Mouse (Mus musculus): ENCODE data around the gene Tep1. TPM values are rescaled to one million over a fixed set of nuclear protein-coding genes. Genes with fewer than 3 reads are reported as not detected.

Tep1 gene
- polyA plus RNA-seq, 1 experiment from 2014 or later: 4.5 TPM

Other genes starting within 250 kb of the Tep1 start
- gene Olfr745, start 231.2 kb downstream of the Tep1 start, polyA plus RNA-seq (2016; fragmentation: Nextera tagmentation; extraction: Ambion mirVana): 0.14 TPM in 1 of 2 replicates, not detected in the other
- not detected in 2 replicates for gene Olfr746, start 223.5 kb downstream of the Tep1 start, polyA plus RNA-seq (2016; fragmentation: Nextera tagmentation; extraction: Ambion mirVana)
- not detected in 2 replicates for gene Olfr747, start 177.4 kb downstream of the Tep1 start, polyA plus RNA-seq (2016; fragmentation: Nextera tagmentation; extraction: Ambion mirVana)
- 0.05 TPM in 1 of 2 replicates, not detected in the other for gene Olfr748, start 163.2 kb downstream of the Tep1 start, polyA plus RNA-seq (2016; fragmentation: Nextera tagmentation; extraction: Ambion mirVana)
- not detected in 2 replicates for gene Olfr749, start 125.5 kb downstream of the Tep1 start, polyA plus RNA-seq (2016; fragmentation: Nextera tagmentation; extraction: Ambion mirVana)
- 114 and 115 TPM in 2 replicates for gene Ttc5, start 85.0 kb downstream of the Tep1 start, polyA plus RNA-seq (2016; fragmentation: Nextera tagmentation; extraction: Ambion mirVana)
- gene Ccnb1ip1, start 62.8 kb downstream of the Tep1 start, polyA plus RNA-seq (2016; fragmentation: Nextera tagmentation; extraction: Ambion mirVana): not detected in 2 replicates
- 58.9 and 67.6 TPM in 2 replicates for gene Parp2, start 62.7 kb downstream of the Tep1 start, polyA plus RNA-seq (2016; fragmentation: Nextera tagmentation; extraction: Ambion mirVana)
- 0.08 and 0.10 TPM in 2 replicates for gene Klhl33, start 26.9 kb upstream of the Tep1 start, polyA plus RNA-seq (2016; fragmentation: Nextera tagmentation; extraction: Ambion mirVana)
- 141 TPM in 2 replicates for gene Osgep, start 54.3 kb upstream of the Tep1 start, polyA plus RNA-seq (2016; fragmentation: Nextera tagmentation; extraction: Ambion mirVana)
- gene Apex1, start 54.4 kb upstream of the Tep1 start, polyA plus RNA-seq (2016; fragmentation: Nextera tagmentation; extraction: Ambion mirVana): 346 and 350 TPM in 2 replicates
- 67.3 and 73.1 TPM in 2 replicates for gene Pip4p1, start 60.3 kb upstream of the Tep1 start, polyA plus RNA-seq (2016; fragmentation: Nextera tagmentation; extraction: Ambion mirVana)
- 43.8 and 44.3 TPM in 2 replicates for gene Pnp, start 60.5 kb upstream of the Tep1 start, polyA plus RNA-seq (2016; fragmentation: Nextera tagmentation; extraction: Ambion mirVana)
- not detected in 2 replicates for gene Gm49342, start 74.0 kb upstream of the Tep1 start, polyA plus RNA-seq (2016; fragmentation: Nextera tagmentation; extraction: Ambion mirVana)
- gene Pnp2, start 85.4 kb upstream of the Tep1 start, polyA plus RNA-seq (2016; fragmentation: Nextera tagmentation; extraction: Ambion mirVana): 0.42 and 0.60 TPM in 2 replicates
- not detected in 2 replicates for gene Rnase10, start 137.2 kb upstream of the Tep1 start, polyA plus RNA-seq (2016; fragmentation: Nextera tagmentation; extraction: Ambion mirVana)
- gene Rnase9, start 171.3 kb upstream of the Tep1 start, polyA plus RNA-seq (2016; fragmentation: Nextera tagmentation; extraction: Ambion mirVana): not detected in 2 replicates
- gene Rnase11, start 179.6 kb upstream of the Tep1 start, polyA plus RNA-seq (2016; fragmentation: Nextera tagmentation; extraction: Ambion mirVana): not detected in 2 replicates
- gene Rnase12, start 187.1 kb upstream of the Tep1 start, polyA plus RNA-seq (2016; fragmentation: Nextera tagmentation; extraction: Ambion mirVana): not detected in 2 replicates
- gene Olfr750, start 203.9 kb upstream of the Tep1 start, polyA plus RNA-seq (2016; fragmentation: Nextera tagmentation; extraction: Ambion mirVana): not detected in 2 replicates
- gene Rnase4, start 220.5 kb upstream of the Tep1 start, polyA plus RNA-seq (2016; fragmentation: Nextera tagmentation; extraction: Ambion mirVana): 8.3 and 9.1 TPM in 2 replicates
- 1.6 and 1.7 TPM in 2 replicates for gene Ang, start 220.6 kb upstream of the Tep1 start, polyA plus RNA-seq (2016; fragmentation: Nextera tagmentation; extraction: Ambion mirVana)
- gene Eddm3b, start 243.9 kb upstream of the Tep1 start, polyA plus RNA-seq (2016; fragmentation: Nextera tagmentation; extraction: Ambion mirVana): not detected in 2 replicates

Measured in forebrain, embryonic 12.5 days (tissue).